Mouse (Mus musculus): Measurements from ENCODE around the gene Zbtb32. TPM values are rescaled to one million over a fixed set of nuclear protein-coding genes. Genes with fewer than 3 reads are reported as not detected.

Gene Zbtb32
- total and polyA plus RNA-seq, 2 experiments from 2014 or later, result 0.22 TPM; not detected in 1

DNA sequence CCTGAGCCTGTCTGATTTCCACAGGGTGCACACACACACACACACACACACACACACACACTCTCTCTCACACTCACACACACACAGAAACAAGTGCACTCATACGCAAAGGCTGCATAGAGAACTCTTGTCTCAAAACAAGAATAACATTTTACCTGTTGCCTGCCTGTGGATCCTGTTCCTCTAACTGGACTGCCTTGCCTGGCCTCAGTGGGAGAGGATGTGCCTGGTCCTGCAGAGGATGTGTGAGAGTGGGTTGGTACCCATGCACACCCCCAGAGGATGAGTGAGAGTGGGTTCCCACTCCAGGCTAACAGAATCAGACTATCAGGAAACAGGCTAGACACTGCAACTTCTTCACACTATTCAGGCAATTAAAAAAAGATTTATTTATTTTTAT lies 48.1 kb downstream of the Zbtb32 start:
- Histone ChIP-seq H3K4me2 (ENCODE audit: low read depth, low read length, poor library complexity, severe bottlenecking) (no peak overlapping the region), H3K9ac (replicated peaks; ENCODE audit: low read length, poor library complexity, severe bottlenecking) (no peak overlapping the region), H3K36me3 (ENCODE audit: insufficient read depth, low read length) (peaks cover 17% of the 10 kb centered on the region), H3K9me3 (ENCODE audit: low read length) (no peaks in the 10 kb centered on the region), H3K27ac (ENCODE audit: low read depth, low read length) (no peak overlapping the region), H3K27me3 (ENCODE audit: insufficient read depth, low read length) (no peaks in the 10 kb centered on the region), H3K4me3 (ENCODE audit: low read depth, low read length) (no peak overlapping the region), H3K4me1 (ENCODE audit: insufficient read depth, low read length) (peaks cover 9% of the 10 kb centered on the region; the same call in 1 of the 2 replicates)
- no peak for ATAC-seq (ENCODE audit: low FRiP score)
- 95% methylated on average over 1 of the region's 1 CpGs for WGBS
- no peak for DNase-seq (ENCODE audit: low spot score)
- TF ChIP-seq CTCF (IDR thresholded peaks at IDR 0.05), result no peak

- Histone ChIP-seq H3K9ac (replicated peaks; ENCODE audit: low read length, poor library complexity, severe bottlenecking) (no peak overlapping the region), H3K4me2 (ENCODE audit: low read depth, low read length, poor library complexity, severe bottlenecking) (no peak overlapping the region), H3K27ac (ENCODE audit: low read depth, low read length) (no peak overlapping the region), H3K9me3 (ENCODE audit: low read length) (no peaks in the 10 kb centered on the region), H3K4me3 (ENCODE audit: low read depth, low read length) (no peak overlapping the region), H3K4me1 (ENCODE audit: insufficient read depth, low read length) (peaks cover 9% of the 10 kb centered on the region; the same call in 1 of the 2 replicates), H3K27me3 (ENCODE audit: insufficient read depth, low read length) (no peaks in the 10 kb centered on the region), H3K36me3 (ENCODE audit: insufficient read depth, low read length) (peaks cover 10% of the 10 kb centered on the region)
- WGBS, result 93% methylated on average over 2 of the region's 2 CpGs
- ATAC-seq (ENCODE audit: low FRiP score), result no peak
- no peak for DNase-seq (ENCODE audit: low spot score)
- TF ChIP-seq CTCF (IDR thresholded peaks at IDR 0.05), result no peak
These were observed 48.8 kb downstream of the Zbtb32 start for GRCm38 (mm10) chr7:30549880-30550279.

- Histone ChIP-seq H3K4me3 (ENCODE audit: low read depth, low read length) (no peak overlapping the region), H3K27ac (ENCODE audit: low read depth, low read length) (no peak overlapping the region), H3K4me1 (ENCODE audit: insufficient read depth, low read length) (no peaks in the 10 kb centered on the region), H3K27me3 (ENCODE audit: insufficient read depth, low read length) (no peaks in the 10 kb centered on the region), H3K36me3 (ENCODE audit: insufficient read depth, low read length) (peaks cover 14% of the 10 kb centered on the region), H3K4me2 (ENCODE audit: low read depth, low read length, poor library complexity, severe bottlenecking) (no peak overlapping the region), H3K9ac (replicated peaks; ENCODE audit: low read length, poor library complexity, severe bottlenecking) (no peak overlapping the region), H3K9me3 (ENCODE audit: low read length) (no peaks in the 10 kb centered on the region)
- ATAC-seq (ENCODE audit: low FRiP score), result no peak
- no peak for TF ChIP-seq CTCF (IDR thresholded peaks at IDR 0.05)
- DNase-seq (ENCODE audit: low spot score), result no peak
- 89% methylated on average over 2 of the region's 2 CpGs for WGBS
These were observed 54.4 kb downstream of the Zbtb32 start for GRCm38 (mm10) chr7:30544327-30544726.

DNA sequence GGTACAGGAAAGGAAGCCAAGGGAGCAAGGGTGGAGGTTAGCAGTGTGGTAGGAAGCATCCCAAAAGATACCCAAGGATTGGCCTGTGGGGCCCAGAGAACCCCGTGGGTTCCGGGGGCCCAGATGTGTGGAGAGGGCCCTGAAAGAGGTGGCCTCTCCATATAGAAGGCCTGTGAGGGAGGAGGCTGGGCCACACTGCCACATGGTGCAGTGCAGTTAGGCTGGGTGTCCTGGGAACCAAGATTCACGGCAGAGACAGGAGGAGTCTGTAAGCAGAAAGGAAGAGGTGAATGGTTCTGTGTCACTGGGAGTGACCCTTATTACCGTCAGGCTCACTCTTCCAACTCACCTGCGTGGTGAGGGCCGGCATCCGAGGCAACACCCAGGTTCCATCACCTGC lies 58.1 kb downstream of the Zbtb32 start:
- ATAC-seq (ENCODE audit: low FRiP score), result no peak
- 94% methylated on average over 7 of the region's 7 CpGs for WGBS
- no peak for TF ChIP-seq CTCF (IDR thresholded peaks at IDR 0.05)
- Histone ChIP-seq H3K9ac (replicated peaks; ENCODE audit: low read length, poor library complexity, severe bottlenecking) (0 out of 2 replicates have a peak overlapping the region, but pooled peaks have one; percentile 13), H3K27ac (ENCODE audit: low read depth, low read length) (no peak overlapping the region), H3K27me3 (ENCODE audit: insufficient read depth, low read length) (no peaks in the 10 kb centered on the region), H3K36me3 (ENCODE audit: insufficient read depth, low read length) (peaks cover 12% of the 10 kb centered on the region; the same call in 1 of the 2 replicates), H3K4me3 (ENCODE audit: low read depth, low read length) (no peak overlapping the region), H3K4me2 (ENCODE audit: low read depth, low read length, poor library complexity, severe bottlenecking) (no peak overlapping the region), H3K4me1 (ENCODE audit: insufficient read depth, low read length) (no peaks in the 10 kb centered on the region), H3K9me3 (ENCODE audit: low read length) (no peaks in the 10 kb centered on the region)
- DNase-seq (ENCODE audit: low spot score), result no peak

Small RNA genes within 50 kb of the gene (microRNA-seq; reads per million reads assigned to microRNA genes)
- gene Gm38670 (ENCODE audit: borderline number of aligned reads), result not detected
- not detected for gene Mir3569 (ENCODE audit: borderline number of aligned reads)

Other genes with a start within 250 kb of the Zbtb32 start
Only the 30 nearest of the 31 such genes appear.
- 20.6 and 23.5 TPM in 2 replicates for gene Tyrobp, start 185.1 kb downstream of the Zbtb32 start, total RNA-seq (2014; rRNA removed)
- gene Tyrobp, start 185.1 kb downstream of the Zbtb32 start, polyA plus RNA-seq (2015; fragmentation: Nextera tagmentation; extraction: Ambion mirVana), result 43.7 and 46.5 TPM in 2 replicates
- not detected in 2 replicates for gene Hcst, start 179.1 kb downstream of the Zbtb32 start, total RNA-seq (2014; rRNA removed)
- gene Hcst, start 179.1 kb downstream of the Zbtb32 start, polyA plus RNA-seq (2015; fragmentation: Nextera tagmentation; extraction: Ambion mirVana), result 0.54 and 0.76 TPM in 2 replicates
- gene Nfkbid, start 177.2 kb downstream of the Zbtb32 start, total RNA-seq (2014; rRNA removed), result 2.1 and 2.2 TPM in 2 replicates
- gene Nfkbid, start 177.2 kb downstream of the Zbtb32 start, polyA plus RNA-seq (2015; fragmentation: Nextera tagmentation; extraction: Ambion mirVana), result 2.2 and 2.8 TPM in 2 replicates
- gene Aplp1, start 153.4 kb downstream of the Zbtb32 start, total RNA-seq (2014; rRNA removed), result 923 and 924 TPM in 2 replicates
- 811 and 814 TPM in 2 replicates for gene Aplp1, start 153.4 kb downstream of the Zbtb32 start, polyA plus RNA-seq (2015; fragmentation: Nextera tagmentation; extraction: Ambion mirVana)
- gene Kirrel2, start 141.2 kb downstream of the Zbtb32 start, total RNA-seq (2014; rRNA removed), result 0.99 and 4.9 TPM in 2 replicates
- gene Kirrel2, start 141.2 kb downstream of the Zbtb32 start, polyA plus RNA-seq (2015; fragmentation: Nextera tagmentation; extraction: Ambion mirVana), result 0.32 and 0.43 TPM in 2 replicates
- gene Nphs1, start 140.6 kb downstream of the Zbtb32 start, total RNA-seq (2014; rRNA removed), result 0.33 TPM in 1 of 2 replicates, not detected in the other
- 0.11 TPM in 1 of 2 replicates, not detected in the other for gene Nphs1, start 140.6 kb downstream of the Zbtb32 start, polyA plus RNA-seq (2015; fragmentation: Nextera tagmentation; extraction: Ambion mirVana)
- not detected in 2 replicates for gene Prodh2, start 105.3 kb downstream of the Zbtb32 start, total RNA-seq (2014; rRNA removed)
- not detected in 2 replicates for gene Prodh2, start 105.3 kb downstream of the Zbtb32 start, polyA plus RNA-seq (2015; fragmentation: Nextera tagmentation; extraction: Ambion mirVana)
- gene Arhgap33, start 63.8 kb downstream of the Zbtb32 start, total RNA-seq (2014; rRNA removed), result 67.0 and 68.2 TPM in 2 replicates
- 113 TPM in 2 replicates for gene Arhgap33, start 63.8 kb downstream of the Zbtb32 start, polyA plus RNA-seq (2015; fragmentation: Nextera tagmentation; extraction: Ambion mirVana)
- gene Hspb6, start 46.7 kb downstream of the Zbtb32 start, total RNA-seq (2014; rRNA removed), result 5.9 and 6.2 TPM in 2 replicates
- 13.4 and 13.5 TPM in 2 replicates for gene Hspb6, start 46.7 kb downstream of the Zbtb32 start, polyA plus RNA-seq (2015; fragmentation: Nextera tagmentation; extraction: Ambion mirVana)
- gene Proser3, start 46.6 kb downstream of the Zbtb32 start, total RNA-seq (2014; rRNA removed), result 15.2 and 23.3 TPM in 2 replicates
- gene Proser3, start 46.6 kb downstream of the Zbtb32 start, polyA plus RNA-seq (2015; fragmentation: Nextera tagmentation; extraction: Ambion mirVana), result 3.3 and 3.4 TPM in 2 replicates
- gene Lin37, start 39.1 kb downstream of the Zbtb32 start, total RNA-seq (2014; rRNA removed), result 15.7 and 32.0 TPM in 2 replicates
- 53.5 and 54.1 TPM in 2 replicates for gene Lin37, start 39.1 kb downstream of the Zbtb32 start, polyA plus RNA-seq (2015; fragmentation: Nextera tagmentation; extraction: Ambion mirVana)
- 54.7 and 64.2 TPM in 2 replicates for gene U2af1l4, start 35.6 kb downstream of the Zbtb32 start, total RNA-seq (2014; rRNA removed)
- 96.4 and 97.0 TPM in 2 replicates for gene U2af1l4, start 35.6 kb downstream of the Zbtb32 start, polyA plus RNA-seq (2015; fragmentation: Nextera tagmentation; extraction: Ambion mirVana)
- gene Gm49396, start 35.6 kb downstream of the Zbtb32 start, total RNA-seq (2014; rRNA removed), result 6.0 and 8.4 TPM in 2 replicates
- 4.9 and 7.2 TPM in 2 replicates for gene Gm49396, start 35.6 kb downstream of the Zbtb32 start, polyA plus RNA-seq (2015; fragmentation: Nextera tagmentation; extraction: Ambion mirVana)
- 63.8 and 133 TPM in 2 replicates for gene Psenen, start 35.3 kb downstream of the Zbtb32 start, total RNA-seq (2014; rRNA removed)
- gene Psenen, start 35.3 kb downstream of the Zbtb32 start, polyA plus RNA-seq (2015; fragmentation: Nextera tagmentation; extraction: Ambion mirVana), result 135 and 144 TPM in 2 replicates
- 0.99 and 1.9 TPM in 2 replicates for gene Igflr1, start 33.5 kb downstream of the Zbtb32 start, total RNA-seq (2014; rRNA removed)
- gene Igflr1, start 33.5 kb downstream of the Zbtb32 start, polyA plus RNA-seq (2015; fragmentation: Nextera tagmentation; extraction: Ambion mirVana), result 3.1 and 5.6 TPM in 2 replicates
- 38.8 and 39.5 TPM in 2 replicates for gene Kmt2b, start 10.2 kb downstream of the Zbtb32 start, total RNA-seq (2014; rRNA removed)
- 5.3 and 8.3 TPM in 2 replicates for gene Kmt2b, start 10.2 kb downstream of the Zbtb32 start, polyA plus RNA-seq (2015; fragmentation: Nextera tagmentation; extraction: Ambion mirVana)
- gene Upk1a, start 13.9 kb upstream of the Zbtb32 start, total RNA-seq (2014; rRNA removed), result 0.76 and 1.5 TPM in 2 replicates
- 0.65 and 0.84 TPM in 2 replicates for gene Upk1a, start 13.9 kb upstream of the Zbtb32 start, polyA plus RNA-seq (2015; fragmentation: Nextera tagmentation; extraction: Ambion mirVana)
- gene Cox6b1, start 27.2 kb upstream of the Zbtb32 start, total RNA-seq (2014; rRNA removed), result 310 and 337 TPM in 2 replicates
- gene Cox6b1, start 27.2 kb upstream of the Zbtb32 start, polyA plus RNA-seq (2015; fragmentation: Nextera tagmentation; extraction: Ambion mirVana), result 1,351 and 1,409 TPM in 2 replicates
- gene Etv2, start 36.9 kb upstream of the Zbtb32 start, total RNA-seq (2014; rRNA removed), result 1.2 TPM in 1 of 2 replicates, not detected in the other
- gene Etv2, start 36.9 kb upstream of the Zbtb32 start, polyA plus RNA-seq (2015; fragmentation: Nextera tagmentation; extraction: Ambion mirVana), result 0.15 TPM in 1 of 2 replicates, not detected in the other
- gene Rbm42, start 51.4 kb upstream of the Zbtb32 start, total RNA-seq (2014; rRNA removed), result 163 and 185 TPM in 2 replicates
- gene Rbm42, start 51.4 kb upstream of the Zbtb32 start, polyA plus RNA-seq (2015; fragmentation: Nextera tagmentation; extraction: Ambion mirVana), result 120 and 123 TPM in 2 replicates
- gene Haus5, start 66.1 kb upstream of the Zbtb32 start, total RNA-seq (2014; rRNA removed), result 17.9 and 22.7 TPM in 2 replicates
- 19.8 and 20.0 TPM in 2 replicates for gene Haus5, start 66.1 kb upstream of the Zbtb32 start, polyA plus RNA-seq (2015; fragmentation: Nextera tagmentation; extraction: Ambion mirVana)
- not detected in 2 replicates for gene Pmis2, start 72.7 kb upstream of the Zbtb32 start, total RNA-seq (2014; rRNA removed)
- gene Pmis2, start 72.7 kb upstream of the Zbtb32 start, polyA plus RNA-seq (2015; fragmentation: Nextera tagmentation; extraction: Ambion mirVana), result not detected in 2 replicates
- gene 2200002J24Rik, start 100.0 kb upstream of the Zbtb32 start, total RNA-seq (2014; rRNA removed), result not detected in 2 replicates
- gene 2200002J24Rik, start 100.0 kb upstream of the Zbtb32 start, polyA plus RNA-seq (2015; fragmentation: Nextera tagmentation; extraction: Ambion mirVana), result not detected in 2 replicates
- 0.82 and 2.3 TPM in 2 replicates for gene Atp4a, start 113.3 kb upstream of the Zbtb32 start, total RNA-seq (2014; rRNA removed)
- gene Atp4a, start 113.3 kb upstream of the Zbtb32 start, polyA plus RNA-seq (2015; fragmentation: Nextera tagmentation; extraction: Ambion mirVana), result 2.7 and 2.8 TPM in 2 replicates
- 166 and 167 TPM in 2 replicates for gene Tmem147, start 130.6 kb upstream of the Zbtb32 start, total RNA-seq (2014; rRNA removed)
- gene Tmem147, start 130.6 kb upstream of the Zbtb32 start, polyA plus RNA-seq (2015; fragmentation: Nextera tagmentation; extraction: Ambion mirVana), result 290 and 318 TPM in 2 replicates
- not detected in 2 replicates for gene Gapdhs, start 144.8 kb upstream of the Zbtb32 start, total RNA-seq (2014; rRNA removed)
- 0.79 and 0.80 TPM in 2 replicates for gene Gapdhs, start 144.8 kb upstream of the Zbtb32 start, polyA plus RNA-seq (2015; fragmentation: Nextera tagmentation; extraction: Ambion mirVana)
- gene Sbsn, start 152.6 kb upstream of the Zbtb32 start, total RNA-seq (2014; rRNA removed), result 2.4 and 4.0 TPM in 2 replicates
- 1.8 and 4.1 TPM in 2 replicates for gene Sbsn, start 152.6 kb upstream of the Zbtb32 start, polyA plus RNA-seq (2015; fragmentation: Nextera tagmentation; extraction: Ambion mirVana)
- gene Dmkn, start 164.8 kb upstream of the Zbtb32 start, total RNA-seq (2014; rRNA removed), result 0.71 and 7.9 TPM in 2 replicates
- gene Dmkn, start 164.8 kb upstream of the Zbtb32 start, polyA plus RNA-seq (2015; fragmentation: Nextera tagmentation; extraction: Ambion mirVana), result 4.5 and 4.9 TPM in 2 replicates
- 4.8 and 19.2 TPM in 2 replicates for gene Krtdap, start 189.0 kb upstream of the Zbtb32 start, total RNA-seq (2014; rRNA removed)
- gene Krtdap, start 189.0 kb upstream of the Zbtb32 start, polyA plus RNA-seq (2015; fragmentation: Nextera tagmentation; extraction: Ambion mirVana), result 1.2 and 1.6 TPM in 2 replicates
- not detected in 2 replicates for gene Ffar2, start 224.9 kb upstream of the Zbtb32 start, total RNA-seq (2014; rRNA removed)
- gene Ffar2, start 224.9 kb upstream of the Zbtb32 start, polyA plus RNA-seq (2015; fragmentation: Nextera tagmentation; extraction: Ambion mirVana), result 0.07 and 0.25 TPM in 2 replicates